Mouse (Mus musculus) lung, adult 2 months (tissue): ENCODE data around the gene Selenof.

ENCODE experiments used
- CTCF ChIP-seq: fragments of 200-500 bp; IDR thresholded peaks from 2 replicates; pipeline ENCODE4 v1.5.1; 2011; ENCODE audit warnings: mild to moderate bottlenecking, low read length, control low read depth; ENCODE audit not compliant: insufficient read depth
- POLR2A ChIP-seq: fragments of 200-500 bp; IDR thresholded peaks from 2 replicates; pipeline ENCODE4 v1.6.1; 2011; ENCODE audit warnings: low read depth, mild to moderate bottlenecking, control low read depth, low read length, borderline replicate concordance; ENCODE audit errors: extremely low read depth

DNA sequence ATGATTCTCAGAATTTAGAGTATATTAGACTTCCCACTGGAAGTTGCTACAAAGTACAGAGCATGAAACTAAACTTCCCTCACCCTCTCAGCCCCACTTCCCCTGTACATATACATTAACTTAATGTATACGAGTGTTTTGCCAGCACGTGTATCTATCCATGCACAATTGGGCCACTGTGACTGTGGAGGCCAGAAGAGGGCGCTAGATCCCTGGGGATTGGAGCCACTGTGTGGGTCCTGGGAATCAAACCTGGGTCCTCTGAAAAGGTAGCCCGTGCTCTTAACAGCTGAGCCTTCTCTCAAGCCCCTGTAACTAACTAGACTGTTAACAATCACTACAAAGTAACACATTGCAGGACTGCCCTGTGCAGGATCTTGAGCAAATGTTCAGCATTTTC is 36.3 kb downstream of the Selenof start:
- TF ChIP-seq POLR2A (no peak), CTCF (no peak)
